Mouse (Mus musculus): ENCODE data around the gene Zfp185.

DNA sequence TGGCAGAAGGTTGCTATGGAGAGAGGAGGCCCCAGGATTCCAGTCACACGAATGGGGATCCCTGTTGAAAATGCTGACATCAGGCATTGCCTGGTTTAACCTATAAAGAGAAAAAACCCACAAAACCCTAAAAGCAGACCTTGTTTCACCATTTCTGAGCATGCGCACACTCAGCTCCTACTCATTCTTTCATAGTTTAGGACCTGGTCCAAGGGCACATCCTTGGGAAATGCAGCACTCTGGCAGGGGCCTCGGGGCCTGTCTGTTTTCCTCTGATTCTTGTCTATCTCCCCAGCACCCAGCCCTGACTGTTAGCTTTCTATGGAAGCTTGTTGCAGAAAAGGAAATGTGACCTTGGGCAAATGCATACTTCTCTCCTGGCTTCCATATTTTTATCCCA, 3.4 kb downstream of the Zfp185 start:
- no peak for TF ChIP-seq CTCF (IDR thresholded peaks at IDR 0.05)
- TF ChIP-seq EP300 (IDR thresholded peaks at IDR 0.05): no peak

Measured in lung, postnatal 0 days (tissue).